Mouse (Mus musculus) lung, postnatal 0 days (tissue): Measurements from ENCODE around the gene Camk2b.

ENCODE experiments used
- CTCF ChIP-seq: IDR thresholded peaks from 2 replicates; pipeline ENCODE4 v1.5.1; 2016; ENCODE audit warnings: antibody characterized with exemption, mild to moderate bottlenecking
- EP300 ChIP-seq: IDR thresholded peaks from 2 replicates; pipeline ENCODE4 v1.6.1; 2016; ENCODE audit warnings: antibody characterized with exemption, mild to moderate bottlenecking, control low read depth

GRCm38 (mm10) chr11:6015011-6015431 lies 51.1 kb downstream of the Camk2b start:
- TF ChIP-seq CTCF = no peak
- no peak for TF ChIP-seq EP300
